In genomic region chr2:105523297-105523802, GRCm38 (mm10) we compare ENCODE assay signal across 8 mouse cellular contexts.
DNase-seq lines count a peak whose midpoint lies in the region; ATAC-seq lines count a peak whose summit lies in the region.

No protein-coding gene starts in this region.

- peak; percentile 86 for ATAC-seq in forebrain, embryonic 14.5 days
- ATAC-seq in activated CD4-positive, CD25-positive, alpha-beta regulatory T cell, adult 4 months, result no peak

- peaks cover 8% of the 10 kb centered on the region; the same call in 1 of the 2 replicates for H3K4me1 ChIP-seq in forebrain, embryonic 14.5 days (ENCODE audit: control insufficient read depth, insufficient read depth, low read length)

- no peaks in the 10 kb centered on the region for H3K36me3 ChIP-seq in forebrain, embryonic 14.5 days (ENCODE audit: control insufficient read depth, insufficient read depth, low read length)

- H3K27ac ChIP-seq in forebrain, embryonic 14.5 days (ENCODE audit: low read depth, low read length), result no peak overlapping the region

- no peak overlapping the region for H3K9ac ChIP-seq in forebrain, embryonic 14.5 days (ENCODE audit: low read length)

- 1% methylated on average over 5 of the region's 5 CpGs for WGBS in forebrain, embryonic 14.5 days

- no peak overlapping the region for H3K4me2 ChIP-seq in forebrain, embryonic 14.5 days (ENCODE audit: low read length)

- H3K27me3 ChIP-seq in forebrain, embryonic 14.5 days (replicated peaks; ENCODE audit: control insufficient read depth, insufficient read depth, low read length), result no peaks in the 10 kb centered on the region

- no peaks in the 10 kb centered on the region for H3K9me3 ChIP-seq in forebrain, embryonic 14.5 days (replicated peaks; ENCODE audit: control insufficient read depth, low read length)

- DNase-seq in urinary bladder, adult 2 months (ENCODE audit: low spot score), result peak; percentile 25
- DNase-seq in urinary bladder, postnatal 4 days (ENCODE audit: low spot score in 2 of 2), result no peak
- DNase-seq in c-Kit-positive CD71-positive TER-119-positive erythroid progenitor cells, embryonic 14.5 days (ENCODE audit: low spot score), result peak; percentile 17
- peak; percentile 90 for DNase-seq in forebrain, embryonic 14.5 days (ENCODE audit: low spot score)
- peak; percentile 61 for DNase-seq in kidney, postnatal 10 days
- DNase-seq in lung, adult 18-20 months, result peak; percentile 7 to 14
- peak; percentile 53 for DNase-seq in retina, postnatal 7 days (ENCODE audit: low read depth, low spot score)

- no peak overlapping the region for H3K4me3 ChIP-seq in forebrain, embryonic 14.5 days (ENCODE audit: low read depth, low read length)

Comparison
In these comparisons a context has a peak if more than half of its experiments do, and no peak if none do; other contexts are left out.
1. DNase-seq: peak in urinary bladder, adult 2 months (single experiment), c-Kit-positive CD71-positive TER-119-positive erythroid progenitor cells, embryonic 14.5 days (single experiment), forebrain, embryonic 14.5 days (single experiment), kidney, postnatal 10 days (single experiment), lung, adult 18-20 months (2 of 2) and retina, postnatal 7 days (single experiment); none in urinary bladder, postnatal 4 days (0 of 2).